Mouse (Mus musculus) heart, adult 2 months (tissue): Measurements from ENCODE around the gene Mthfs.

Experiments used
- CTCF ChIP-seq: fragments of 200-600 bp; IDR thresholded peaks from 2 replicates; pipeline ENCODE4 v1.8.1; 2022; ENCODE audit warnings: antibody characterized with exemption, mild to moderate bottlenecking, moderate library complexity
- POLR2A ChIP-seq: fragments of 200-500 bp; IDR thresholded peaks from 2 replicates; pipeline ENCODE4 v1.6.1; 2011; ENCODE audit warnings: mild to moderate bottlenecking, low read depth, low read length, control low read depth; ENCODE audit not compliant: insufficient read depth

- no peak for TF ChIP-seq CTCF
- no peak for TF ChIP-seq POLR2A
Observed at GRCm38 (mm10) chr9:89264571-89264970, 54.1 kb downstream of the Mthfs start.
